Mouse (Mus musculus) CD8-positive naive resting alpha-beta T cell, adult 2 months (primary cell): Measurements from ENCODE around the gene Hist1h4k.
"Not testable (repeated sequence)": the region's sequence is repeated elsewhere in the genome, so short reads cannot be mapped to it uniquely, and the experiment has no call there.

Experiments
- DNase-seq, 2 experiments: peaks; one replicate each; pipeline ENCODE4 v3.0.0; 2022; ENCODE audit warnings: low read depth in 2 of 2, low spot score in 2 of 2

Gene Hist1h4k

GRCm38 (mm10) chr13:21750159-21751017 lies at the start of gene Hist1h4k:
Gene Hist1h4k, minus strand, starts transcription at chr13:21750505.
- DNase-seq = peak; percentile 80 to 83

DNA sequence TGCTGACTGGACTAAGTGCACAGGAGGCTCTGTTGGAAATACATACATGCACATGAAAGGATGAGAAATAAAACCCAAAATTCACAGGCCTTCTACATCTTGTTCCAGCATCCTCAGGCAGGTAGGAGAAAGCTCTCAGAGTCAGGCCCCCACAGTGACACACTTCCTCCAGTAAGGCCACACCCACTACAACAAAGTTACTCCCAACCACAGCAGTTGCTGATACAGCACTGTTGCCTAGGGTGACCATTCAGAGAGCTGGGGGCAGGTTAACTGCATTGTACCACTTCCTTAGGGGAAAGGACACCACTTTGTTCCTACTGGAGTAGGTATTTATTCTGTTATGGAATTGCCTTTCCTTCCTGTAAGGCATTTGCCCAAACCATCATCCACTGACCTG lies 46.9 kb upstream of the Hist1h4k start:
- not testable (repeated sequence) for DNase-seq

DNA sequence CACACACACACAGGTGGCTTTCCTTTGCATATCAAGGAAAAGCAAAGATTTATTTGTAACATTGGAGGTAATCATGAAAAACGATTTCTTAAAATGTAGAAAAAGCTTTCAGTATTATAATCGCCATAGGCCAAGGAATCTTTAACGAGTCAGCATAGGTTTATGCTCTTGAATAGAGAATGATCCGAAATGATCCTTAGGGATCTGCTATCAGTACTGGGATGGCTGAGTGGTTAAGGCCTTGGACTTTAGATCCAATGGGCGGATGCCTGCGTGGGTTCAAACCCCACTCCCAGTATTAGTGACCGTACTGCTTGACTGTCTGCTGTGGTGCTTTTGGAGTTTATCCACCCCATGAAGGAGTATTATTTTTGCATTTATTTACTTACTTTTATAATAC lies 45.3 kb upstream of the Hist1h4k start:
- DNase-seq = no peak

- no peak for DNase-seq
These were observed 40.4 kb upstream of the Hist1h4k start for GRCm38 (mm10) chr13:21790601-21791283.

DNA sequence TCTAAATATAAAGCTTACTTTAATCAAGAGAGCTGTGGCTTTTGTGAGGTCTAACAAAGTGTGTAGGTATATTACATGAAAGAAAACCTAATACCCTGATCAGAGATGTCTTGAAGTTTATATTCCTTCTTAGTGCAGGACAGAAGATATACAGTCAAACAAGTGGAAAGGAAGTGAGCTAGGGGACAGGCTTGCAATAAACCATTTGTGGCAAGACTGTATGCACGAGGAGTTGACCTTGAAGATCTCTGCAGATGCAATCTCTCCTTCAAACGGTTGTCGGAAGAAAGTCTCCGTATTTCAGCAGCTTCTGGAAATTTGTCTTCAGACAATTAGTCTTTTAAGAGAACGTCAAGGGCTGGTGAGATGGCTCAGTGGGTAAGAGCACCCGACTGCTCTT lies 39.6 kb upstream of the Hist1h4k start:
- DNase-seq = no peak

- DNase-seq = no peak
These were observed 37.7 kb upstream of the Hist1h4k start for GRCm38 (mm10) chr13:21787760-21788593.

DNA sequence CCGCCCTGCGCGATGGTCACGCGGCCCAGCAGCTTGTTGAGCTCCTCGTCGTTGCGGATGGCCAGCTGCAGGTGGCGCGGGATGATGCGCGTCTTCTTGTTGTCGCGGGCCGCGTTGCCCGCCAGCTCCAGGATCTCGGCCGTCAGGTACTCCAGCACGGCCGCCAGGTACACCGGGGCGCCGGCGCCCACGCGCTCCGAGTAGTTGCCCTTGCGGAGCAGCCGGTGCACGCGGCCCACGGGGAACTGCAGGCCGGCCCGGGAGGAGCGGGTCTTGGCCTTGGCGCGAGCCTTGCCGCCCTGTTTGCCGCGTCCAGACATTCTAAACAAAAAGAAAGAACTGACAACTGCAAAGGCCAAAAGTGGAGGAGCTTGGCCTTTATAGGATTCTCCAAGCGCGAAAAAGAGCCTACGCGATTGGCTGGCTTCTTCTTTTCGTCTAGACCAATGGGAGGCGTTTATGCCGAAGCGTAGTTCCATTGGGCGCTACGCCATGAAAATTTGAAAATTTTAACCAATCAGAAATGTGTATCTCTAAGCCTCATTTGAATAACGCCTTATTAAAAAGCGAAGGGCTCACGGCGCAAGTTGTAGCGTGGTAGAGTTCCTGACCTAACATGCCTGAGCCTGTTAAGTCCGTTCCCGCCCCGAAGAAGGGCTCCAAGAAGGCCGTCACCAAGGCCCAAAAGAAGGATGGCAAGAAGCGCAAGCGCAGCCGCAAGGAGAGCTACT lies 36.8 kb upstream of the Hist1h4k start, which contains the start of the genes Hist1h2an and Hist1h2bp:
Gene Hist1h2an (minus strand): TSS at position 320 of the 731 bp plus-strand sequence.
Gene Hist1h2bp (plus strand): TSS at position 563 of the 731 bp plus-strand sequence.
- DNase-seq = peak; percentile 73 to 78

DNA sequence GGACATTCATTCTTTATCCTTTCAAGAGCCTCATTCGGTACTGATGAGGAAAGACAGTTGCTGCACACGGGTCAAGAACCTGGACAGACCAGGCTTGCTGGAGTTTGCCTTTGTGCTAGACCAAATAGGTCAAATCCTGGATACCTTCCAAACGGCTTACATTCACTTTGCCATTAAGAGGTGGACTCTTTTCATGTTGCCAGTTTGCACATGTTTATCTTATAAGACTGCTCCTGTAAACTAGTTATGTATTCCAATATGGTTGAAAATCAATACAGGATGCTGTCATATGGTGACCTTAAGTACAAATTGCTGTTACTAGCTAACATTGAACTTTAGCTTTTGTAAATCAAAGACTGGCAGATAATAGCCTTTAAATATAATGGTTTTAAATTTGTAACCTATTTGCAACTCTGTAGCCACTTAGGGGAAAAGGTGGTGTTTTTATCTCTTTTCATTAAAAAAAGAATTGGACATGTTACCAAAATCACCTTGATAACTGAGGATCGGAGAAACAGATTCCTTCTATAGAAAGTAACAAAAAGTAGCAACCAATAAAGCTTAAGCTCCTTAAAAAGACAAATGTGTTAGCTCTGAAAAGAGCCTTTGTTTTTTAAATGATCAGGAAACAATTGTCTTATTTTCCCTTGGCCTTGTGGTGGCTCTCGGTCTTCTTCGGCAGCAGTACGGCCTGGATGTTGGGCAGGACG lies 36.0 kb upstream of the Hist1h4k start:
- DNase-seq = no peak

DNA sequence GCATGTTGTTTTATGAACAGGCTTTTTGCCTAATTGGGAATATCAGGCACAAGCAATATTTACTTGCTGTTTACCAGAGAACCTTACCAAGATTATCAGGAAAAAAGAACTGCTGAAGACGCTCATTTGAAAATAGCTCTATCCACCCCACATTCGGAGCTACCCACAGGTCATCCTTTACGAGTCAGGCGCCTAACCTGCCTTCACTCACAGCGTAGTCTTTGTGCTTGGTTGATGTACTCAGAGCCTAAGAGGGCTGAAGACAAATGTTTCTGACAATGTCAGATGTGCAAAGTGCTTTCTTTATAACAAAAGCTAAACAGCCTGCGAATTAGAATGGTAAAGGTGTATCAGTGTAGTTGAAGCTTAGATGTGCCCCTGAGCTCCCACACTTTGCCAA lies 34.0 kb upstream of the Hist1h4k start:
- DNase-seq = no peak

DNA sequence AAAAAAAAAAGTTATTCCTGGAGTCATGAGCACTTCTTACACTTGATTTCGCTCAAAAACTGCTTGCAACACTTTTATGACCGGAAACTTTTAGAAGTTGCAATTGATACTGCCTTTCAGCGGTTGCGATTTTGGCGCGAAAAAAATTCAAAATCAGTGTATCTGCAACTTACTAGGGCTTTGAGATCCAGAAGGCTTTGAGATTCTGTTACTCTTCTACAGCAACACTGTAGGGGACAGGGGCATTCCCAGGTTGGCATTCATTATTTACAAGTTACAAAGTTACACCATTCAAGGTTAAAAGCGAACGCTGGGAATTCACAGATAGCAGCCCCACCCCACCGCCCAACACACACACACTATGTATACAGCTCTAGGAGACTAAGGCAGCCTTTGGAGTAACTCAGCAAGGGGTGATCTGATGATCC lies 33.4 kb upstream of the Hist1h4k start:
- DNase-seq = peak; percentile 6 to 49

DNA sequence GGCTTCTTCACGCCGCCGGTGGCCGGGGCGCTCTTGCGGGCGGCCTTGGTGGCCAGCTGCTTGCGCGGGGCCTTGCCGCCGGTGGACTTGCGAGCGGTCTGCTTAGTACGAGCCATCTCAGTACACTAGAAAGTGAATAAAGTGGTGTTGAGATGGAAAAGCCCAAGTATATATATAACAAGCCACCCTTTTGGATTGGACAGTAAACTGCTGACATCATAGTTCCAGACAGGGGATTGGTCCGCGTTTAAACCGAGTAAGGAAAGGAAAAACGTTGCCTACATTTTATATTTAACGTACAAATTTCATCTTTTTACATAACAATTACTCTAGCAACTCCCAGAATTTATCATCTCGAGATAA lies 32.9 kb upstream of the Hist1h4k start, which contains the start of gene Hist1h3i:
Gene Hist1h3i (minus strand): TSS at position 116 of the 363 bp plus-strand sequence.
- peak; percentile 45 to 63 for DNase-seq

GRCm38 (mm10) chr13:21782361-21783254 lies 32.3 kb upstream of the Hist1h4k start:
- DNase-seq = peak in 1 of 2 experiments; percentile 11

GRCm38 (mm10) chr13:21781639-21782038 lies 31.3 kb upstream of the Hist1h4k start:
- DNase-seq = no peak

GRCm38 (mm10) chr13:21781021-21781555 lies 30.8 kb upstream of the Hist1h4k start:
- DNase-seq = no peak

- DNase-seq = peak; percentile 14
These were observed 29.7 kb upstream of the Hist1h4k start, which contains the start of gene Hist1h1b for GRCm38 (mm10) chr13:21779767-21780731. Gene Hist1h1b, minus strand, starts transcription at chr13:21780625.

GRCm38 (mm10) chr13:21778814-21779766 lies 28.8 kb upstream of the Hist1h4k start:
- DNase-seq = peak; percentile 56 to 73
